In the genomic region with DNA sequence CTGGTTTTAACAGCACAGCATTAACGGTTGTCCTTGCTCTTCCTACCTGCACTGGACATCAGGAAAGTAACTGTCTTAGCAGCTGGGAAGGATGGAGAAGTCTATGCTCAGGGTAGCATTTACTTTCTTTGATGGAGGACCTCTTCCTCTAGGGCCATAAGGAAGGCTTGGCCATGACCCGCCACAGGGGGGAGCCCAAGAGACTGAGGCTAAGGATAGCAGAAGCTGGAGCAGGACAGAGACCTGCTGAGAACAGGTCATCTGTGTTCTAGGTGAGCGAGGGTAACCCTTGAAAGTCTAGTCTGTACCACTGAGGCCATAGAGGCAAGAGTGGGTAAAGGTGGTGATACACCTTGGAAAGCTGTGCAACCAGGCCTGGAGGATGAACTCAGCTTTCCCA, we compare ENCODE assay signal across 8 mouse cellular contexts. TPM values are rescaled to one million over a fixed set of nuclear protein-coding genes. Genes with fewer than 3 reads are reported as not detected.
A peak's percentile ranks its signal among the peaks of the same experiment; 100 is the strongest.
DNase-seq lines count a peak whose midpoint lies in the region.

No protein-coding gene starts in this region.

- DNase-seq in cerebellum, adult 18-20 months = peak; percentile 22 to 31
- DNase-seq in cerebellum, adult 11 months = no peak
- DNase-seq in B cell, adult 2 months = peak; percentile 57 to 61
- DNase-seq in c-Kit-positive CD71-positive TER-119-negative erythroid progenitor cells, embryonic 14.5 days (ENCODE audit: low read depth) = peak; percentile 5
- DNase-seq in gastrocnemius, postnatal 36 days = peak; percentile 39 to 49
- peak; percentile 14 to 70 for DNase-seq in left cerebral cortex, adult 8-10 months (ENCODE audit: low spot score in 2 of 2)
- DNase-seq in retina, embryonic 14.5 days (ENCODE audit: low spot score) = peak; percentile 54
- DNase-seq in thymus, postnatal 36 days = peak; percentile 24 to 29

- intact Hi-C loops in gastrocnemius, postnatal 36 days (cut with DNase I) = loop anchor here (5.0 kb wide), 1 partner anchor 766 kb away; no protein-coding TSS in a partner anchor

RNA-seq across cellular contexts. Expression of gene Tenm4, which starts 19.8 kb away (rescaled TPM):
- total RNA-seq in gastrocnemius, postnatal 36 days (2021) = 1 to 10 TPM in 1 of 2 experiments, under 1 TPM in 1; 0.69 to 1.1 TPM
- 100 to 1,000 TPM; 118 to 143 (median 135) TPM for total RNA-seq in left cerebral cortex, adult 8-10 months (2022)

Comparison
In these comparisons a context has a peak if more than half of its experiments do, and no peak if none do; other contexts are left out.
1. RNA of gene Tenm4, which starts 19.8 kb away (total RNA-seq): 118 to 143 TPM in left cerebral cortex, adult 8-10 months; 0.69 to 1.1 TPM in gastrocnemius, postnatal 36 days; every median in the first group is over 10 times any median in the second.